Mouse (Mus musculus): ENCODE results near the gene Bicdl2. TPM values are rescaled to one million over a fixed set of nuclear protein-coding genes. Genes with fewer than 3 reads are reported as not detected.

Bicdl2 gene
- total RNA-seq, 2 experiments from 2014 or later: 0.14 TPM; not detected in 1

GRCm38 (mm10) chr17:23717003-23717402 lies 56.7 kb downstream of the Bicdl2 start:
- DNase-seq: no peak

Other genes with a start within 250 kb of the Bicdl2 start
- not detected for gene Vmn2r117, start 180.8 kb upstream of the Bicdl2 start, total RNA-seq (2021)
- gene Zfp213, start 96.3 kb upstream of the Bicdl2 start, total RNA-seq (2021): 1 to 10 TPM; 5.8 to 6.3 TPM
- gene Zfp13, start 61.0 kb upstream of the Bicdl2 start, total RNA-seq (2021): 10 to 100 TPM in 1 of 2 experiments, 1 to 10 TPM in 1; 9.3 to 10.3 TPM
- not detected for gene Zscan10, start 59.6 kb upstream of the Bicdl2 start, total RNA-seq (2021)
- gene Mmp25, start 15.2 kb upstream of the Bicdl2 start, total RNA-seq (2021): under 1 TPM; 0.48 to 0.50 TPM
- gene Hcfc1r1, start 13.1 kb downstream of the Bicdl2 start, total RNA-seq (2021): 100 to 1,000 TPM; 214 to 238 TPM
- 10 to 100 TPM; 24.8 to 28.8 TPM for gene Thoc6, start 13.4 kb downstream of the Bicdl2 start, total RNA-seq (2021)
- 100 to 1,000 TPM; 212 to 246 TPM for gene Tnfrsf12a, start 17.0 kb downstream of the Bicdl2 start, total RNA-seq (2021)
- not detected for gene Cldn6, start 18.7 kb downstream of the Bicdl2 start, total RNA-seq (2021)
- gene Cldn9, start 23.5 kb downstream of the Bicdl2 start, total RNA-seq (2021): not detected
- not detected for gene 1520401A03Rik, start 62.3 kb downstream of the Bicdl2 start, total RNA-seq (2021)
- 10 to 100 TPM; 16.6 to 16.7 TPM for gene Pkmyt1, start 65.8 kb downstream of the Bicdl2 start, total RNA-seq (2021)
- 10 to 100 TPM; 19.1 to 19.3 TPM for gene Paqr4, start 80.4 kb downstream of the Bicdl2 start, total RNA-seq (2021)
- not detected for gene Kremen2, start 85.3 kb downstream of the Bicdl2 start, total RNA-seq (2021)
- gene Flywch1, start 111.1 kb downstream of the Bicdl2 start, total RNA-seq (2021): 10 to 100 TPM; 32.8 to 33.4 TPM
- gene Flywch2, start 125.6 kb downstream of the Bicdl2 start, total RNA-seq (2021): 1 to 10 TPM; 1.2 to 2.2 TPM
- 100 to 1,000 TPM; 275 to 287 TPM for gene Srrm2, start 130.0 kb downstream of the Bicdl2 start, total RNA-seq (2021)
- 100 to 1,000 TPM; 413 to 427 TPM for gene Elob, start 168.6 kb downstream of the Bicdl2 start, total RNA-seq (2021)
- not detected for gene Prss33, start 175.6 kb downstream of the Bicdl2 start, total RNA-seq (2021)
- gene Prss32, start 183.3 kb downstream of the Bicdl2 start, total RNA-seq (2021): not detected
- gene Prss41, start 183.7 kb downstream of the Bicdl2 start, total RNA-seq (2021): not detected
- gene Prss21, start 207.6 kb downstream of the Bicdl2 start, total RNA-seq (2021): not detected
- not detected for gene Dcpp1, start 220.4 kb downstream of the Bicdl2 start, total RNA-seq (2021)
- gene Dcpp2, start 220.4 kb downstream of the Bicdl2 start, total RNA-seq (2021): not detected